Mouse (Mus musculus): ENCODE measurements at regions not wholly inside any gene's neighbourhood (a gene's known extent, or its start where the extent isn't known, plus 50 kb on each side); places are given as distances from the start of the nearest gene placed in this dataset.

DNA sequence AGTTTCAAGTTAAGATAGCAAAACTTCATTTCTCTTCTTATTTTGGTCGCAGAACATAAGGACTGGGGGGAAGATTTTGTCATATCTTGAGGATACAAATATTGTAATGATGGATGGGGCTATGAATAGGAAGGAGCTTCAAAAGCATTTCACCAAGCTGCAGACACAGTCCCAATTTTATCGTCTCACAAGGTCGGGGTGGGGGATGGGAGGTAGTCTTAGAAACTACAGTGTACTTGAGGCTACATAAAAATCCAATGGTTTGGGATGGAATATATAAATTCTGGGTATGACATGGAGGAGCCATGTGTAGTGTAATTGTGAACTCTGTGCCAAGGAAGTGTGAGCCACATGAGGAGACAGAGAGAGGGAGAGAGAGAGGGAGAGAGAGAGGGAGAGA lies 464.6 kb downstream of the Tm4sf1 start:
- no peak for TF ChIP-seq CHD2 (IDR thresholded peaks at IDR 0.05; ENCODE audit: low read depth, low read length)
- no peak for TF ChIP-seq MAFK (IDR thresholded peaks at IDR 0.05; ENCODE audit: insufficient read depth, low read depth, low read length)
- no peak for TF ChIP-seq HCFC1 (IDR thresholded peaks at IDR 0.05; ENCODE audit: borderline replicate concordance, insufficient read depth, low read length)
- TF ChIP-seq ZC3H11A (IDR thresholded peaks at IDR 0.05; ENCODE audit: borderline replicate concordance, low read depth, low read length) = no peak
- no peak for TF ChIP-seq ZNF384 (IDR thresholded peaks at IDR 0.05; ENCODE audit: low read depth, low read length)

Measured in ES-E14 (cell line).